Mouse (Mus musculus): ENCODE measurements around the gene Pigv. TPM values are rescaled to one million over a fixed set of nuclear protein-coding genes. Genes with fewer than 3 reads are reported as not detected.
A peak's percentile ranks its signal among the peaks of the same experiment; 100 is the strongest.

Gene Pigv
- polyA plus RNA-seq, 1 experiment from 2014 or later, result 20.7 TPM

- 69% methylated on average over 10 of the region's 10 CpGs for WGBS
These were observed 57.0 kb downstream of the Pigv start for GRCm38 (mm10) chr4:133615416-133615815.

GRCm38 (mm10) chr4:133614274-133614761 is 58.1 kb downstream of the Pigv start:
- H3K4me1 ChIP-seq (replicated peaks; ENCODE audit: control insufficient read depth, insufficient read depth, low read length), result no peaks in the 10 kb centered on the region; the same call in 1 of the 2 replicates
- no peak overlapping the region for H3K4me3 ChIP-seq (ENCODE audit: low read length)
- peaks cover 5% of the 10 kb centered on the region for H3K9me3 ChIP-seq (ENCODE audit: control insufficient read depth, low read length)
- ATAC-seq (ENCODE audit: low read depth), result peak; percentile 44; the same call in 1 of the 2 replicates
- H3K9ac ChIP-seq (ENCODE audit: low read length), result no peak overlapping the region
- H3K27me3 ChIP-seq (ENCODE audit: control insufficient read depth, insufficient read depth, low read depth, low read length), result no peaks in the 10 kb centered on the region
- H3K27ac ChIP-seq (ENCODE audit: low read length), result no peak overlapping the region
- WGBS, result 73% methylated on average over 8 of the region's 8 CpGs
- no peak overlapping the region for H3K4me2 ChIP-seq (ENCODE audit: low read depth, low read length)
- peaks cover 23% of the 10 kb centered on the region for H3K36me3 ChIP-seq (ENCODE audit: control insufficient read depth, insufficient read depth, low read length)

More at GRCm38 (mm10) chr4:133615416-133615815, 57.0 kb downstream of the Pigv start:
- Histone ChIP-seq H3K4me3 (ENCODE audit: low read length) (no peak overlapping the region), H3K27me3 (ENCODE audit: control insufficient read depth, insufficient read depth, low read depth, low read length) (no peaks in the 10 kb centered on the region), H3K4me1 (replicated peaks; ENCODE audit: control insufficient read depth, insufficient read depth, low read length) (no peaks in the 10 kb centered on the region; the same call in 1 of the 2 replicates), H3K27ac (ENCODE audit: low read length) (no peak overlapping the region), H3K4me2 (ENCODE audit: low read depth, low read length) (no peak overlapping the region), H3K36me3 (ENCODE audit: control insufficient read depth, insufficient read depth, low read length) (peaks cover 21% of the 10 kb centered on the region), H3K9me3 (ENCODE audit: control insufficient read depth, low read length) (peaks cover 5% of the 10 kb centered on the region), H3K9ac (ENCODE audit: low read length) (no peak overlapping the region)
- peak; percentile 10; the same call in 1 of the 2 replicates for ATAC-seq (ENCODE audit: low read depth)

GRCm38 (mm10) chr4:133613867-133614266 is 58.6 kb downstream of the Pigv start:
- no peaks in the 10 kb centered on the region for H3K27me3 ChIP-seq (ENCODE audit: control insufficient read depth, insufficient read depth, low read depth, low read length)
- WGBS, result 65% methylated on average over 4 of the region's 4 CpGs
- H3K27ac ChIP-seq (ENCODE audit: low read length), result no peak overlapping the region
- no peaks in the 10 kb centered on the region; the same call in 1 of the 2 replicates for H3K4me1 ChIP-seq (replicated peaks; ENCODE audit: control insufficient read depth, insufficient read depth, low read length)
- peaks cover 5% of the 10 kb centered on the region for H3K9me3 ChIP-seq (ENCODE audit: control insufficient read depth, low read length)
- H3K9ac ChIP-seq (ENCODE audit: low read length), result no peak overlapping the region
- ATAC-seq (ENCODE audit: low read depth), result no peak
- H3K4me3 ChIP-seq (ENCODE audit: low read length), result no peak overlapping the region
- H3K4me2 ChIP-seq (ENCODE audit: low read depth, low read length), result no peak overlapping the region
- H3K36me3 ChIP-seq (ENCODE audit: control insufficient read depth, insufficient read depth, low read length), result peaks cover 23% of the 10 kb centered on the region

- WGBS, result 92% methylated on average over 8 of the region's 8 CpGs
- H3K36me3 ChIP-seq (ENCODE audit: control insufficient read depth, insufficient read depth, low read length), result peaks cover 23% of the 10 kb centered on the region
These were observed 59.4 kb downstream of the Pigv start for GRCm38 (mm10) chr4:133613026-133613425.

GRCm38 (mm10) chr4:133612416-133612815 is 60.0 kb downstream of the Pigv start:
- no peak for ATAC-seq (ENCODE audit: low read depth)
- H3K27ac ChIP-seq (ENCODE audit: low read length), result no peak overlapping the region
- no peak overlapping the region for H3K4me2 ChIP-seq (ENCODE audit: low read depth, low read length)
- H3K9ac ChIP-seq (ENCODE audit: low read length), result no peak overlapping the region
- no peak overlapping the region for H3K4me3 ChIP-seq (ENCODE audit: low read length)
- H3K4me1 ChIP-seq (replicated peaks; ENCODE audit: control insufficient read depth, insufficient read depth, low read length), result no peaks in the 10 kb centered on the region; the same call in 1 of the 2 replicates
- no peaks in the 10 kb centered on the region for H3K27me3 ChIP-seq (ENCODE audit: control insufficient read depth, insufficient read depth, low read depth, low read length)
- peaks cover 23% of the 10 kb centered on the region for H3K36me3 ChIP-seq (ENCODE audit: control insufficient read depth, insufficient read depth, low read length)
- WGBS, result 98% methylated on average over 7 of the region's 7 CpGs
- H3K9me3 ChIP-seq (ENCODE audit: control insufficient read depth, low read length), result peaks cover 5% of the 10 kb centered on the region

More at GRCm38 (mm10) chr4:133613026-133613425, 59.4 kb downstream of the Pigv start:
- Histone ChIP-seq H3K4me3 (ENCODE audit: low read length) (no peak overlapping the region), H3K27ac (ENCODE audit: low read length) (no peak overlapping the region), H3K4me2 (ENCODE audit: low read depth, low read length) (no peak overlapping the region), H3K9ac (ENCODE audit: low read length) (no peak overlapping the region), H3K27me3 (ENCODE audit: control insufficient read depth, insufficient read depth, low read depth, low read length) (no peaks in the 10 kb centered on the region), H3K4me1 (replicated peaks; ENCODE audit: control insufficient read depth, insufficient read depth, low read length) (no peaks in the 10 kb centered on the region; the same call in 1 of the 2 replicates), H3K9me3 (ENCODE audit: control insufficient read depth, low read length) (peaks cover 5% of the 10 kb centered on the region)
- ATAC-seq (ENCODE audit: low read depth), result no peak

GRCm38 (mm10) chr4:133611815-133612214 is 60.6 kb downstream of the Pigv start:
- Histone ChIP-seq H3K36me3 (ENCODE audit: control insufficient read depth, insufficient read depth, low read length) (peaks cover 23% of the 10 kb centered on the region), H3K4me1 (replicated peaks; ENCODE audit: control insufficient read depth, insufficient read depth, low read length) (no peaks in the 10 kb centered on the region; the same call in 1 of the 2 replicates), H3K9me3 (ENCODE audit: control insufficient read depth, low read length) (peaks cover 5% of the 10 kb centered on the region), H3K4me2 (ENCODE audit: low read depth, low read length) (no peak overlapping the region), H3K9ac (ENCODE audit: low read length) (no peak overlapping the region), H3K4me3 (ENCODE audit: low read length) (no peak overlapping the region), H3K27ac (ENCODE audit: low read length) (no peak overlapping the region), H3K27me3 (ENCODE audit: control insufficient read depth, insufficient read depth, low read depth, low read length) (no peaks in the 10 kb centered on the region)
- no peak for ATAC-seq (ENCODE audit: low read depth)
- WGBS, result 97% methylated on average over 5 of the region's 5 CpGs

Small RNA genes within 50 kb of the gene (microRNA-seq; reads per million reads assigned to microRNA genes)
- not detected for gene Mir7227

Other genes with a start within 250 kb of the Pigv start
- gene Tent5b, start 192.5 kb downstream of the Pigv start, polyA plus RNA-seq (2015; fragmentation: Nextera tagmentation; extraction: Ambion mirVana), result 1.6 and 1.9 TPM in 2 replicates
- 0.18 and 0.79 TPM in 2 replicates for gene Trnp1, start 174.1 kb downstream of the Pigv start, polyA plus RNA-seq (2015; fragmentation: Nextera tagmentation; extraction: Ambion mirVana)
- 30.4 and 33.3 TPM in 2 replicates for gene Kdf1, start 153.7 kb downstream of the Pigv start, polyA plus RNA-seq (2015; fragmentation: Nextera tagmentation; extraction: Ambion mirVana)
- 261 and 267 TPM in 2 replicates for gene Nudc, start 126.7 kb downstream of the Pigv start, polyA plus RNA-seq (2015; fragmentation: Nextera tagmentation; extraction: Ambion mirVana)
- 0.57 and 0.62 TPM in 2 replicates for gene Nr0b2, start 119.3 kb downstream of the Pigv start, polyA plus RNA-seq (2015; fragmentation: Nextera tagmentation; extraction: Ambion mirVana)
- 5.6 and 6.5 TPM in 2 replicates for gene Gpatch3, start 97.9 kb downstream of the Pigv start, polyA plus RNA-seq (2015; fragmentation: Nextera tagmentation; extraction: Ambion mirVana)
- 17.1 and 18.9 TPM in 2 replicates for gene Gpn2, start 88.3 kb downstream of the Pigv start, polyA plus RNA-seq (2015; fragmentation: Nextera tagmentation; extraction: Ambion mirVana)
- gene Sfn, start 70.5 kb downstream of the Pigv start, polyA plus RNA-seq (2015; fragmentation: Nextera tagmentation; extraction: Ambion mirVana), result 21.6 and 29.3 TPM in 2 replicates
- 3.1 and 3.3 TPM in 2 replicates for gene Zdhhc18, start 22.5 kb downstream of the Pigv start, polyA plus RNA-seq (2015; fragmentation: Nextera tagmentation; extraction: Ambion mirVana)
- gene Arid1a, start 84.1 kb upstream of the Pigv start, polyA plus RNA-seq (2015; fragmentation: Nextera tagmentation; extraction: Ambion mirVana), result 28.4 and 28.9 TPM in 2 replicates
- 46.1 and 46.2 TPM in 2 replicates for gene Rps6ka1, start 215.2 kb upstream of the Pigv start, polyA plus RNA-seq (2015; fragmentation: Nextera tagmentation; extraction: Ambion mirVana)